Comparison of ENCODE assay signal across 19 mouse cellular contexts in the genomic region with DNA sequence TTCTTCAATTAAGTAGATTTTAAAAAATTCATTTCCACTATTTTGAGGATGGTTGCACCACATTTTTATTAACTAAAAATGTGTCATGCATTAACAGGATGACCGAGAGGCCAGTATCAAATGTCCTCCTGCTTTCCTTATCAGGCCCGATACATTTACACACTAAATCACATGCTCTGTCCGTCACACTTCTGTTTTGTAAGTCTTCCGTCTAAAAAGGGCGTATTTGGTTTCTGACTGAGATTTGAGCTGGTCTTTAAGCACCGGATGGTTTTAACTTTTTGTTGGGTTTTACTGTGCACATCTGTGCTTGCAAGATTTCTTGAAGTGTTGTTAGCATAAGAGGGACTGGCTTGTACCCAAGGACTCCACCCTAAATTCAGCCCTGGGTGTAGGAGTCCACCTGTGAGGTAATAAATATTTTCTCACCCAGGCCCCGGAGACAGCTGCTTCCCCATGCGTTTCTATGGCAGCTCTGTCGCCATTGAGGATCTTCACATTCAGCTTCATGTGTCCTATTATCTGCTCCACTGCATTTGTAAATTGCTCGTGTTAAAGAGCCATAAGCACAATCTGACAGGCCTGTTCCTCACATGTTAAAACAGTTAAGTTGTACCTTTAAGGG.
DNase-seq lines count a peak whose midpoint lies in the region; ATAC-seq and TF ChIP-seq lines count a peak whose summit lies in the region.
"Had no signal": no experiment of that assay in that cellular context is flagged by ENCODE, and none has a peak within 500 bp of the region (broad histone marks: within the 10 kb centered on the region; RNA-seq: fewer than 3 reads in every experiment).

No protein-coding gene starts in this region.

- no peak for TF ChIP-seq POLR2A in brain, embryonic 14.5 days (IDR thresholded peaks at IDR 0.05; ENCODE audit: borderline replicate concordance, extremely low read depth, insufficient read depth, insufficient read length, poor library complexity, severe bottlenecking)
- TF ChIP-seq POLR2A in limb, embryonic 14.5 days (IDR thresholded peaks at IDR 0.05; ENCODE audit: borderline replicate concordance, extremely low read depth, insufficient read depth, insufficient read length), result no peak

- ATAC-seq in forebrain, embryonic 16.5 days, result peak; percentile 37; the same call in 1 of the 2 replicates
- ATAC-seq in forebrain, postnatal 0 days, result no peak
- 0 out of 2 replicates have a peak, but pooled peaks have one; percentile 57 for ATAC-seq in kidney, postnatal 0 days (replicated peaks; ENCODE audit: low FRiP score, low read depth)
- ATAC-seq in limb, embryonic 14.5 days (ENCODE audit: low FRiP score, low read depth), result peak; percentile 63
- ATAC-seq: liver, postnatal 0 days had no signal

- no peaks in the 10 kb centered on the region for H3K9me3 ChIP-seq in forebrain, embryonic 16.5 days (ENCODE audit: control insufficient read depth, low read length)
- no peaks in the 10 kb centered on the region for H3K9me3 ChIP-seq in forebrain, postnatal 0 days (ENCODE audit: low read length)
- H3K9me3 ChIP-seq in kidney, postnatal 0 days (replicated peaks; ENCODE audit: low read length), result no peaks in the 10 kb centered on the region
- no peaks in the 10 kb centered on the region for H3K9me3 ChIP-seq in limb, embryonic 14.5 days (ENCODE audit: control insufficient read depth, low read length)
- H3K9me3 ChIP-seq: heart, embryonic 13.5 days; megakaryocyte, embryonic 14.5 days; neural tube, embryonic 13.5 days had no signal

- no peak for DNase-seq in forebrain, postnatal 0 days
- DNase-seq in kidney, postnatal 0 days (ENCODE audit: low spot score), result peak; percentile 53
- DNase-seq in kidney, adult 8-10 months, result no peak
- peak; percentile 74 for DNase-seq in brain, embryonic 14.5 days (ENCODE audit: low read depth)
- peak; percentile 42 for DNase-seq in limb, embryonic 14.5 days (ENCODE audit: low spot score)
- no peak for DNase-seq in spleen, adult 12 weeks (ENCODE audit: low spot score)
- DNase-seq: adrenal gland, postnatal 36 days; B cell, adult 2 months; cerebellum, adult 2 months; gastrocnemius, postnatal 10 days; heart, adult 18-20 months; kidney, postnatal 25 days; liver, postnatal 0 days; lung, postnatal 14 days had no signal

- WGBS in forebrain, embryonic 16.5 days, result 51% methylated on average over 10 of the region's 10 CpGs
- 52% methylated on average over 10 of the region's 10 CpGs for WGBS in forebrain, postnatal 0 days
- WGBS in kidney, postnatal 0 days, result 18% methylated on average over 10 of the region's 10 CpGs
- WGBS in limb, embryonic 14.5 days, result 33% methylated on average over 10 of the region's 10 CpGs

- TF ChIP-seq CTCF in forebrain, postnatal 0 days (IDR thresholded peaks at IDR 0.05; ENCODE audit: low read depth), result no peak
- no peak for TF ChIP-seq CTCF in kidney, postnatal 0 days (IDR thresholded peaks at IDR 0.05; ENCODE audit: low read depth)
- TF ChIP-seq CTCF in brain, embryonic 14.5 days (IDR thresholded peaks at IDR 0.05; ENCODE audit: borderline replicate concordance, extremely low read depth, insufficient read depth, insufficient read length), result no peak

- no peak overlapping the region for H3K4me2 ChIP-seq in forebrain, embryonic 16.5 days (ENCODE audit: low read length)
- H3K4me2 ChIP-seq in forebrain, postnatal 0 days (ENCODE audit: low read depth), result no peak overlapping the region
- no peak overlapping the region for H3K4me2 ChIP-seq in kidney, postnatal 0 days (ENCODE audit: low read length)
- H3K4me2 ChIP-seq in limb, embryonic 14.5 days (replicated peaks; ENCODE audit: low read depth, low read length, severe bottlenecking), result no peak overlapping the region
- H3K4me2 ChIP-seq: heart, embryonic 13.5 days; neural tube, embryonic 13.5 days had no signal

- peaks cover 6% of the 10 kb centered on the region for H3K4me1 ChIP-seq in forebrain, embryonic 16.5 days (replicated peaks; ENCODE audit: control insufficient read depth, insufficient read depth, low read length)
- H3K4me1 ChIP-seq in forebrain, postnatal 0 days (ENCODE audit: insufficient read depth), result no peaks in the 10 kb centered on the region
- 0 out of 2 replicates have a peak, but pooled peaks cover 3% of the 10 kb centered on the region for H3K4me1 ChIP-seq in kidney, postnatal 0 days (replicated peaks; ENCODE audit: insufficient read depth, low read length)
- no peaks in the 10 kb centered on the region for H3K4me1 ChIP-seq in limb, embryonic 14.5 days (ENCODE audit: control insufficient read depth, insufficient read depth, low read length)

- H3K27ac ChIP-seq in forebrain, embryonic 16.5 days (ENCODE audit: low read length), result no peak overlapping the region
- H3K27ac ChIP-seq in forebrain, postnatal 0 days (ENCODE audit: low read depth, low read length), result no peak overlapping the region
- no peak overlapping the region for H3K27ac ChIP-seq in kidney, postnatal 0 days
- H3K27ac ChIP-seq in limb, embryonic 14.5 days (replicated peaks; ENCODE audit: low read depth, low read length), result no peak overlapping the region
- H3K27ac ChIP-seq: heart, embryonic 13.5 days; neural tube, embryonic 13.5 days; stomach, postnatal 0 days had no signal

- H3K36me3 ChIP-seq in forebrain, embryonic 16.5 days (ENCODE audit: control insufficient read depth, insufficient read depth), result no peaks in the 10 kb centered on the region
- no peaks in the 10 kb centered on the region for H3K36me3 ChIP-seq in forebrain, postnatal 0 days (ENCODE audit: insufficient read depth)
- no peaks in the 10 kb centered on the region for H3K36me3 ChIP-seq in kidney, postnatal 0 days (ENCODE audit: insufficient read depth, low read length)
- H3K36me3 ChIP-seq in limb, embryonic 14.5 days (ENCODE audit: control insufficient read depth, insufficient read depth, low read length), result no peaks in the 10 kb centered on the region
- H3K36me3 ChIP-seq: heart, embryonic 13.5 days; neural tube, embryonic 13.5 days had no signal

- H3K4me3 ChIP-seq in forebrain, embryonic 16.5 days (replicated peaks; ENCODE audit: low read length), result no peak overlapping the region
- no peak overlapping the region for H3K4me3 ChIP-seq in forebrain, postnatal 0 days (ENCODE audit: low read depth, low read length)
- H3K4me3 ChIP-seq in kidney, postnatal 0 days (replicated peaks; ENCODE audit: low read depth, low read length), result no peak overlapping the region
- H3K4me3 ChIP-seq in limb, embryonic 14.5 days (replicated peaks; ENCODE audit: low read length), result no peak overlapping the region
- H3K4me3 ChIP-seq: heart, embryonic 13.5 days; megakaryocyte, embryonic 14.5 days; neural tube, embryonic 13.5 days had no signal

- no peaks in the 10 kb centered on the region for H3K27me3 ChIP-seq in forebrain, embryonic 16.5 days (replicated peaks; ENCODE audit: control insufficient read depth, insufficient read depth, low read length)
- H3K27me3 ChIP-seq in forebrain, postnatal 0 days (ENCODE audit: insufficient read depth, low read length), result no peaks in the 10 kb centered on the region
- no peaks in the 10 kb centered on the region for H3K27me3 ChIP-seq in kidney, postnatal 0 days (ENCODE audit: insufficient read depth, low read length)
- no peaks in the 10 kb centered on the region for H3K27me3 ChIP-seq in limb, embryonic 14.5 days (ENCODE audit: control insufficient read depth, insufficient read depth, low read length)
- H3K27me3 ChIP-seq: heart, embryonic 13.5 days; megakaryocyte, embryonic 14.5 days; neural tube, embryonic 13.5 days had no signal

- H3K9ac ChIP-seq in forebrain, embryonic 16.5 days (replicated peaks; ENCODE audit: low read depth, low read length), result no peak overlapping the region
- H3K9ac ChIP-seq in forebrain, postnatal 0 days, result no peak overlapping the region
- no peak overlapping the region for H3K9ac ChIP-seq in kidney, postnatal 0 days (ENCODE audit: low read depth, low read length)
- no peak overlapping the region for H3K9ac ChIP-seq in limb, embryonic 14.5 days (ENCODE audit: low read depth, low read length, severe bottlenecking)
- H3K9ac ChIP-seq: heart, embryonic 13.5 days; liver, postnatal 0 days; neural tube, embryonic 13.5 days had no signal

Comparison
In these comparisons a context has a peak if more than half of its experiments do, and no peak if none do; other contexts are left out.
1. DNase-seq: peak in kidney, postnatal 0 days (single experiment), brain, embryonic 14.5 days (single experiment) and limb, embryonic 14.5 days (single experiment); none in forebrain, postnatal 0 days (single experiment), kidney, adult 8-10 months (0 of 2) and spleen, adult 12 weeks (single experiment).